Mouse (Mus musculus) spleen, adult 2 months (tissue): Measurements from ENCODE around the gene Klf16.

Experiments used
- CTCF ChIP-seq: fragments of 200-500 bp; IDR thresholded peaks from 2 replicates; pipeline ENCODE4 v1.5.1; 2011; ENCODE audit warnings: mild to moderate bottlenecking, inconsistent platforms; ENCODE audit not compliant: insufficient read depth, insufficient read length, insufficient replicate concordance; ENCODE audit errors: extremely low read depth
- POLR2A ChIP-seq: fragments of 200-500 bp; IDR thresholded peaks from 2 replicates; pipeline ENCODE4 v1.6.1; 2011; ENCODE audit warnings: low read depth, low read length, inconsistent platforms

- TF ChIP-seq CTCF (peak; percentile 6; the same call in 1 of the 2 replicates), POLR2A (no peak)
These were observed 38.3 kb downstream of the Klf16 start, which contains the start of gene Atp8b3 for GRCm38 (mm10) chr10:80538710-80539394.
